Mouse (Mus musculus) layer of hippocampus, postnatal 10 days (tissue): ENCODE measurements around the gene Pspn. TPM values are rescaled to one million over a fixed set of nuclear protein-coding genes. Genes with fewer than 3 reads are reported as not detected.

Experiments
- DNase-seq, 2 experiments: peaks; one replicate each; pipeline ENCODE4 v3.0.0; 2021; ENCODE audit warnings: low spot score in 2 of 2
- total RNA-seq, 2 experiments: library from RNA; stranded (reverse); gene quantifications; 2 replicates each; pipeline ENCODE4 v1.2.3; 2021

Pspn gene
- total RNA-seq, 2 experiments from 2014 or later, result not detected

- peak; percentile 88 to 91 for DNase-seq
These were observed 2.7 kb downstream of the Pspn start, which contains the start of gene Alkbh7 for GRCm38 (mm10) chr17:56997029-56997667. Gene Alkbh7, plus strand, starts transcription at chr17:56997339.

GRCm38 (mm10) chr17:56996506-56996905 lies 3.3 kb downstream of the Pspn start:
- DNase-seq, result no peak

GRCm38 (mm10) chr17:56995046-56995445 lies 4.8 kb downstream of the Pspn start:
- no peak for DNase-seq

- no peak for DNase-seq
These were observed 8.9 kb downstream of the Pspn start for GRCm38 (mm10) chr17:56990966-56991365.

GRCm38 (mm10) chr17:56990115-56990746 lies 9.6 kb downstream of the Pspn start, which contains the start of gene Clpp:
Gene Clpp, plus strand, starts transcription at chr17:56990305.
- peak; percentile 92 for DNase-seq

GRCm38 (mm10) chr17:56989467-56990114 lies 10.2 kb downstream of the Pspn start:
- DNase-seq, result peak; percentile 76 to 81

- DNase-seq, result no peak
These were observed 10.8 kb downstream of the Pspn start for GRCm38 (mm10) chr17:56988921-56989430.

GRCm38 (mm10) chr17:56988441-56988840 lies 11.4 kb downstream of the Pspn start:
- no peak for DNase-seq

GRCm38 (mm10) chr17:56986105-56986805 lies 13.6 kb downstream of the Pspn start:
- DNase-seq, result no peak

GRCm38 (mm10) chr17:56985656-56986055 lies 14.2 kb downstream of the Pspn start:
- DNase-seq, result no peak

- DNase-seq, result no peak
These were observed 14.9 kb downstream of the Pspn start for GRCm38 (mm10) chr17:56984886-56985285.

- no peak for DNase-seq
These were observed 17.8 kb downstream of the Pspn start, which contains the start of gene Acer1 for GRCm38 (mm10) chr17:56982013-56982412. Gene Acer1, minus strand, starts transcription at chr17:56982126.

- no peak for DNase-seq
These were observed 18.8 kb downstream of the Pspn start for GRCm38 (mm10) chr17:56981049-56981448.

- DNase-seq, result no peak
These were observed 20.3 kb downstream of the Pspn start for GRCm38 (mm10) chr17:56979524-56979923.

- DNase-seq, result no peak
These were observed 23.1 kb downstream of the Pspn start for GRCm38 (mm10) chr17:56976531-56977390.

GRCm38 (mm10) chr17:56975391-56975790 lies 24.4 kb downstream of the Pspn start:
- DNase-seq, result no peak

GRCm38 (mm10) chr17:56974708-56975240 lies 25.0 kb downstream of the Pspn start:
- DNase-seq, result no peak

GRCm38 (mm10) chr17:56973956-56974707 lies 25.7 kb downstream of the Pspn start:
- no peak for DNase-seq

- DNase-seq, result no peak
These were observed 29.7 kb downstream of the Pspn start for GRCm38 (mm10) chr17:56970081-56970480.
